Mouse (Mus musculus) CD8-positive naive resting alpha-beta T cell, adult 2 months (primary cell): Measurements from ENCODE around the gene C1galt1c1.

ENCODE experiments used
- DNase-seq, 2 experiments: peaks; one replicate each; pipeline ENCODE4 v3.0.0; 2022; ENCODE audit warnings: low read depth in 2 of 2, low spot score in 2 of 2

C1galt1c1 gene

DNA sequence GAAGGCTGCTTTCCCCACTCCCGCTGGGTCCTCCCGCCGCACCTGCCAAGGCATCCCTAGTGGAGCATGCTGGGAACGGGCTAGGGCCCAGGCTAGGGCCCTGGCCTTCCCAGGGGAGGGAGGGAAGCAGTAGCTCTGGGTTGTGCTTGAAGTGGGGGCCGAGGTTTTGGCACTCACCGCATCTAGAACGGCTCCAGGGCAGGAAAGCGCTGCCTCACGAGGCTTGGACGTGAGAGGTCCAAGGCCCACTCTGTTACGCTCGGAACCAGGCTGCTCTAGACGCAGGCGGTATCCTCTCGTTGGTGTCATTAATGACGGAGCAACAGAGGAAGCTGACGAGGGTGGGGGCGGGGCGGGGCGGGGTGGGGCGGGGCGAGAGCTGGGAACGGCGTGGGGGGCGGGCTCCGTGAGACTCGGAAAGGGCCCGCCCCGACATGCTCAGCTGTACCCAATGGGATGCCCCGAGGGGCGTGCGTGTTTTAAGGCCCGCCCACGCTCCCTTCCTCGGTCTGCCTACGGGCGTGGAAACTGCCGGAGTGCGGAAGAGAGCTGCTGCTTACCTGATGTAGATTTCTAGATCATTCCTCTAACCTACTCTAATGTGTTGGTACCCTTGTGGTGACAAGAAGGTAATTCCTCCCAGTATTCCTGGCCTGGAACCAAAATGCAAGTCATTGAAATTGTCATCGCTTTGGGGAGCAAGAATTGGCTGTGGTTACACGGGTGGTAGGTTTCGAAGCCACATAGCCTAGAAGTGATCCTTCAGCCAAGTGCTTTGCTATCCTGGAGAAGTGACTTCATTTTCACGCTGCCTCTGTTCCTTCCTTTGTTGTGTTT, at the start of gene C1galt1c1:
Gene C1galt1c1, minus strand, starts transcription at position 287 of the 837 bp plus-strand sequence.
- DNase-seq = peak; percentile 80 to 84

GRCm38 (mm10) chrX:38681972-38682371, 47.1 kb upstream of the C1galt1c1 start:
- DNase-seq = no peak

DNA sequence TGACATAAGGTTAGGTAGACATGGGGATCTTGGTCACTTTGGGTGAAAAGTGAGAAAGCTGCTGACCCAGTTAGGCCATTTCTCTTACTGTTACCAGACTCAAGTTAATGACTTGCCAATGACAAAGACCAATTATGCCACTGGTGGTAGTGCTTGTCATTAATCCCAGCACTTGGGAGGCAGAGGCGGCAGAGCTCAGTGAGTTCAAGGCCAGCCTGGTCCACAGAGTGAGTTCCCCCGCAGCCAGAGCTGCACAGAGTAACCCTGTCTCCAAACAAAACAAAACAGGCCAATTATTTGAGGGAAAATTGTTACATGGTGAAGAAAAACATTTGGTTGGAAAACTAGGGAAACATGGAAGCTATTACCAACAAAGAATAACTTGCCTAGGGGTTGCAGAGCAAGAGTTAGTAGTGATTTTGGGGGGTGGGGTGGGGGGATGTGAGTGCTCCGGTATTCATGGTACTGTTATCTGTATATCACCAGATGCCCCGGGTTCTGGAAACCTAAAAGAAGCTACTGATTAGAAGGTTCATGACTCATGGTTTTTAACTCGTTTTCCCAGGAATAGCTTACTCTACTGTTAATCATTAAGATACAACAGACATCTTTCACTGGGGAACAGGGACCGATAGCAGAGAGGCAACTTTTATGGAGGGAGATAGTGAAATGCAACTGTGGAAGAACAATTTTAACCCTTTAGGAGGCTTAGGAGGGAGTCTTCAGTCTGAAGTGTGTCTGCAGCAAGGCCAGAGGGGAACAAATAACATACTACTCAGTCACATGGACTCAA, 34.4 kb upstream of the C1galt1c1 start:
- DNase-seq = no peak

DNA sequence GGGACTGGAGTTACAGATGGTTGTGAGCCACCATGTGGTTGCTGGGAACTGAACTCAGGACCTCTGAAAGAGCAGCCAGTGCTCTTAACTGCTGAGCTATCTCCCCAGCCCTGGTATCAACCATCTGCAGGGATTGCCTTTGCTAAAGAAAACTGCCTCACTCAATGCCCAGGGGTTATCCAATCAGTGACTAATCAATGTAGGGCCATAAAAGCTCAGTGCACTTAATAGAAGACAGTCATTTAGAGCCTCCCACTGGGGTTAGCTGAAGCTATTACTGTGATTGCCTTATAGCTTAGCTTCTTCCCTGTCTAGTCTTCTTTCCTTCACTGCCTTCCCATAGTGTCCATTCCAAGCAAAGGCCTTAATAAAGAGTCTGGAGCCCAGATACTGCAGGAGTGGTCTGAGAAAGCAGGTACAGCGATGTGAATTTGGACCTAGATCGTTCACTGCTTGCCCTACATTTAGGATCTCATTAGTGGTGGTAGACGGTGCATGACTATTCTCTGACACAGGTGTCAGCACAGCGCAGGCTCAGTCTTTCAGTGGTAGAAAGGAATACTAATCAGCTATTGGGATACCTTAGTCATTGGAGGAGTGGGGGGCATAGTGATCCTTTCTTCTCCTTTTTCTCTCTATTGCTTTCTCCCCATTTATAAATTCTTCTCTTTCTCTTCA, 21.5 kb upstream of the C1galt1c1 start:
- DNase-seq = no peak

DNA sequence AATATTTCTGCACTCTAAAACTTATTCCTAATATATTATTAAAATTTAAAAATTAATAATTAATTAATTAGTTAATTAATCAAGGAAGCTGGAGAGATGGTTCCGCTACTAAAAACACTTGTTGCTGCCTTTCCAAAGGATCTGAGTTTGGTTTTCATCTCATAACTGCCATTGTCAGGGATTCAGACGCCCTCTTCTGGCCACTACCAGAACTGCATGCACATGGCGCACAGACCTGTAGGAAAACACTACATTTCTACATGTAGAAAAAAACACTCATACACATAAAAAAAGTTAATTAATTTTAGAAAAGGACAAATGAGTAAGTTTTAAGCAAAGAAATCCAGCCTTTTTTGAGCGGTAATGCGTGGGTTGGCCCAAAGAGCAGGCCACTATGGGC, 19.8 kb upstream of the C1galt1c1 start:
- DNase-seq = peak in 1 of 2 experiments; percentile 13

DNA sequence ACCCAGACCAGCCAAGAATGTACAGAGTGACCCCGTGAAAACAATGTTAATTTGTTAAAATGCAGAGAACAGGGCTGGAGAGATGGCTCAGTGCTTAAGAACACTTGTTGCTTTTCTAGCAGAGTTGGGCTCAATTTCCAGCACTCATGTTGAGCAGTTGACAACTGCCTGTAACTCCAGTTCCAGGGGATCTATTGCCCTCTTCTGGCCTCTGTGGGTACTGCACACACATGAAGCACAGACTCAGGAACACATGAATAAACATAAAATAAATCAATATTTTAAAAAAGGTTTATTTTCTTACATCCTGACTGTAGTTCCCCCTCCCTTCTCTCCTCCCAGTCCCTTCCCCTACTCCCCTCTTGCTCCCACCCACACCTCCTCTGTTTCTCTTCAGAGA, 18.3 kb upstream of the C1galt1c1 start:
- no peak for DNase-seq

DNA sequence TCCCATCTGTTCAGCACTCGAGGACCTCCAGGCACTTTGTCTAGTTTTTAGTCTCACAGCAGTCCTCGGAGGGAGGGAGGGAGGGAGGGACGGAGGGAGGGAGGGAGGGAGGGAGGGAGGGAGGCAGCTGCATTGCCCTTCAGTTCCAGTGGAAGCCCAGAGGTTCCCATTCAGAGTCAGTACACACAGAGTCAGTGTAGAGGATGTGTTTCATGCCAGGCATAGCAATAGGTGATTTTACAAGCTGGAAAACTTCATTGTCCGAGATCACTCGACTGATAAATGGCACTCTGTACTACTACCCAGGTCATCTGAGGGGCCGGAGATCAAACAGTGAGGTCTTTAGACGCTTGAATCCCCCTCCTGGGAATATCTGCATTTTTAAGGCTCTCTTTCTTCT, 16.3 kb upstream of the C1galt1c1 start:
- no peak for DNase-seq

- no peak for DNase-seq
Observed at GRCm38 (mm10) chrX:38650404-38651039, 15.6 kb upstream of the C1galt1c1 start.

DNA sequence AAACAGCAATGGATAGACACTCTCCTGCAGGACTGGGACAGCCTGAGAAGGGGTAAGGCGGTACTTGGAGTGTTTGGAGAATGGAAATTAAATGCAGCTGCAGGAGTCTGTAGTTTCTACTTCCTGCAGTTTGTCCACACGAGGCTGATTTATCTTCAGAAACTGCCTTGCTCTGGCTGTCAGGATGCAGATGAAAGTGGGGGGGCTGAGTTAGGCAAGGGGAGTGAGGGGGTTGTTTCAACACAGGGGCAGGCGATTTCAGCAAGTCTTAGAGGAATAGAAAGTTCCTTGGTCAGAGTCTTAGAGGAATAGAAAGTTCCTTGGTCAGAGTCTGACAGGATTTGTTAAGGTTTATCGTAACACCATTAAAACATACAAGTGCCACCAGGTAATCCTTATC, 7.3 kb upstream of the C1galt1c1 start:
- DNase-seq = no peak

GRCm38 (mm10) chrX:38641435-38641834, 6.5 kb upstream of the C1galt1c1 start:
- no peak for DNase-seq

GRCm38 (mm10) chrX:38635638-38635931, 698 bp upstream of the C1galt1c1 start:
- no peak for DNase-seq

GRCm38 (mm10) chrX:38600995-38601369, 33.9 kb downstream of the C1galt1c1 start:
- peak; percentile 1 to 7 for DNase-seq

- peak; percentile 62 to 66 for DNase-seq
Observed at GRCm38 (mm10) chrX:38600177-38600994, 34.5 kb downstream of the C1galt1c1 start, which contains the start of gene Mcts1. Gene Mcts1 (plus strand): TSS chrX:38600578.

GRCm38 (mm10) chrX:38593180-38593889, 41.6 kb downstream of the C1galt1c1 start:
- no peak for DNase-seq

DNA sequence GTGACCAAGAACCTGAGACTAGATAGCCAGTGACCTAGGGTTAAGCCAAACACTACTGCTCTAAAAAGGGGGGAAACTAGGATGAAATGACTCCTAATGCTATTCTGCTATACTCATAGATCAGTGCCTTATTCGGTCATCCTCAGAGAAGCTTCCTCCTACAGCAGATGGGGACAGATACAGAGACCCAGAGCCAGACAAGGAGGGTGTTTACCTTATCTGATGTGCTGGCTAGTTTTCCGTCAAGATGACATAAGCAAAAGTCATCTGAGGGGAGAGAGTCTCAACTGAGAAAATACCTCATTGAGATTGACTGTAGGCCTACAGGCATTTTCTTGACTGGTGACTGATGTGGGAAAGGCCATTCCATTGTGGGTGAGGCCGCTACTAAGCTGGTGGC, 43.1 kb downstream of the C1galt1c1 start:
- no peak for DNase-seq

- DNase-seq = no peak
Observed at GRCm38 (mm10) chrX:38589827-38590226, 45.1 kb downstream of the C1galt1c1 start.

DNA sequence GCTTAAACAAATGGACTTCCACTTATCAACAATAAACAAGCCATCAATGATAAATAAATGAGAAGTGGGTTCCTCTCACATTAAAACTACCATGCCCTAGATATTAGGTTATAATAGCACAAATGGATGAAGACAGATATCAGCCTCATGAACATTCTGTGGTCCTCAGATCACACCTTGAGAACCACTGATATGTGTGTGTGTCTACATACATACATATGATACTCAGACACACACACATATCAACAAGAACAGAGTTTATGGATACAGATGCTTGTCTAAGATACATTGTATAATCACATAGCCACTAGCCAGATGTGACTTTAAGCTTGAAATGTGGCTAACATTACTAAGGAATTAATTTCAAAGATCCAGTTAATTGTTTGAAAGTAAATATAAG, 51.6 kb downstream of the C1galt1c1 start:
- no peak for DNase-seq

- no peak for DNase-seq
Observed at GRCm38 (mm10) chrX:38581140-38581539, 53.7 kb downstream of the C1galt1c1 start.
